ENCODE assay signal across 20 mouse cellular contexts in genomic region chr6:50618273-50618672, GRCm38 (mm10). TPM values are rescaled to one million over a fixed set of nuclear protein-coding genes. Genes with fewer than 3 reads are reported as not detected.
A peak's percentile ranks its signal among the peaks of the same experiment; 100 is the strongest.
DNase-seq lines count a peak whose midpoint lies in the region; ATAC-seq and TF ChIP-seq lines count a peak whose summit lies in the region.
"Not testable (repeated sequence)": the region's sequence is repeated elsewhere in the genome, so short reads cannot be mapped to it uniquely, and the experiment has no call there.
"Had no signal": no experiment of that assay in that cellular context is flagged by ENCODE, and none has a peak within 500 bp of the region (broad histone marks: within the 10 kb centered on the region; RNA-seq: fewer than 3 reads in every experiment).

No protein-coding gene starts in this region.

- H3K9ac ChIP-seq in forebrain, postnatal 0 days; heart, postnatal 0 days (replicated peaks; ENCODE audit: low read depth, low read length); kidney, postnatal 0 days (ENCODE audit: low read depth, low read length); lung, embryonic 14.5 days: not testable (repeated sequence)

- not testable (repeated sequence) for H3K36me3 ChIP-seq in forebrain, postnatal 0 days (ENCODE audit: insufficient read depth); heart, postnatal 0 days (replicated peaks; ENCODE audit: control insufficient read depth, insufficient read depth, low read length); kidney, postnatal 0 days (ENCODE audit: insufficient read depth, low read length); lung, embryonic 14.5 days (ENCODE audit: insufficient read depth)

- not testable (repeated sequence) for H3K4me2 ChIP-seq in forebrain, postnatal 0 days (ENCODE audit: low read depth); heart, postnatal 0 days (ENCODE audit: low read depth, low read length); kidney, postnatal 0 days (ENCODE audit: low read length); lung, embryonic 14.5 days

- not testable (repeated sequence) for H3K9me3 ChIP-seq in forebrain, postnatal 0 days (ENCODE audit: low read length); heart, postnatal 0 days (replicated peaks; ENCODE audit: control insufficient read depth, low read length); kidney, postnatal 0 days (replicated peaks; ENCODE audit: low read length); lung, embryonic 14.5 days (ENCODE audit: low read depth, low read length)

- peak; percentile 23; the same call in 1 of the 2 replicates for TF ChIP-seq CTCF in forebrain, postnatal 0 days (IDR thresholded peaks at IDR 0.05; ENCODE audit: low read depth)
- TF ChIP-seq CTCF in heart, postnatal 0 days (IDR thresholded peaks at IDR 0.05; ENCODE audit: low read depth) = peak; percentile 29; the same call in 1 of the 2 replicates
- TF ChIP-seq CTCF in kidney, postnatal 0 days (IDR thresholded peaks at IDR 0.05; ENCODE audit: low read depth) = peak; percentile 52; the same call in 1 of the 2 replicates
- TF ChIP-seq CTCF in lung, embryonic 14.5 days (IDR thresholded peaks at IDR 0.05; ENCODE audit: low read depth) = peak; percentile 41; the same call in 1 of the 2 replicates

- DNase-seq in 3T3-L1 (ENCODE audit: low read depth, low spot score) (peak; percentile 25), NIH3T3 (ENCODE audit: low read depth) (peak; percentile 15)
- not testable (repeated sequence) for DNase-seq in forebrain, postnatal 0 days; heart, postnatal 0 days (ENCODE audit: low spot score); kidney, postnatal 0 days (ENCODE audit: low spot score); lung, embryonic 14.5 days

- H3K27me3 ChIP-seq in forebrain, postnatal 0 days (ENCODE audit: insufficient read depth, low read length); heart, postnatal 0 days (ENCODE audit: control insufficient read depth, insufficient read depth, low read length); kidney, postnatal 0 days (ENCODE audit: insufficient read depth, low read length); lung, embryonic 14.5 days (ENCODE audit: insufficient read depth, low read length): not testable (repeated sequence)

- TF ChIP-seq EP300 in heart, postnatal 0 days (IDR thresholded peaks at IDR 0.05; ENCODE audit: low read depth) = not testable (repeated sequence)

- WGBS in forebrain, postnatal 0 days = 93% methylated on average over 1 of the region's 1 CpGs
- WGBS in heart, postnatal 0 days = 92% methylated on average over 1 of the region's 1 CpGs
- 84% methylated on average over 1 of the region's 1 CpGs for WGBS in kidney, postnatal 0 days
- WGBS in lung, embryonic 14.5 days = 65% methylated on average over 1 of the region's 1 CpGs

- not testable (repeated sequence) for ATAC-seq in forebrain, postnatal 0 days; heart, postnatal 0 days (ENCODE audit: insufficient read depth, low read depth); kidney, postnatal 0 days (replicated peaks; ENCODE audit: low FRiP score, low read depth); lung, embryonic 14.5 days (ENCODE audit: insufficient read depth)
- ATAC-seq in megakaryocyte-erythroid progenitor cell, adult 5-6 weeks (replicated peaks; ENCODE audit: low FRiP score, low TSS enrichment, poor library complexity, severe bottlenecking) = 0 out of 2 replicates have a peak, but pooled peaks have one; percentile 50

- not testable (repeated sequence) for H3K27ac ChIP-seq in forebrain, postnatal 0 days (ENCODE audit: low read depth, low read length); heart, postnatal 0 days (ENCODE audit: low read depth); kidney, postnatal 0 days; lung, embryonic 14.5 days (ENCODE audit: low read depth)

- H3K4me3 ChIP-seq in forebrain, postnatal 0 days (ENCODE audit: low read depth, low read length); heart, postnatal 0 days (ENCODE audit: low read depth, low read length); kidney, postnatal 0 days (replicated peaks; ENCODE audit: low read depth, low read length); lung, embryonic 14.5 days (ENCODE audit: low read depth, low read length): not testable (repeated sequence)

- H3K4me1 ChIP-seq in forebrain, postnatal 0 days (ENCODE audit: insufficient read depth); heart, postnatal 0 days (ENCODE audit: control insufficient read depth, insufficient read depth); kidney, postnatal 0 days (replicated peaks; ENCODE audit: insufficient read depth, low read length); lung, embryonic 14.5 days (ENCODE audit: insufficient read depth): not testable (repeated sequence)

RNA-seq across cellular contexts. Expression of gene 4921507P07Rik, which starts 21.8 kb away (rescaled TPM):
- total RNA-seq in forebrain, postnatal 0 days (2014; rRNA removed) = 1.3 and 3.6 TPM in 2 replicates
- polyA plus RNA-seq in forebrain, postnatal 0 days (2015; fragmentation: Nextera tagmentation; extraction: Ambion mirVana) = 1.8 and 2.3 TPM in 2 replicates
- not detected in 2 replicates for total RNA-seq in heart, postnatal 0 days (2014; rRNA removed; ENCODE audit: low replicate concordance)
- 0.30 TPM in 2 replicates for polyA plus RNA-seq in heart, postnatal 0 days (2015; fragmentation: Nextera tagmentation; extraction: Ambion mirVana)
- polyA plus RNA-seq in kidney, postnatal 0 days (2015; fragmentation: Nextera tagmentation; extraction: Ambion mirVana) = 0.82 and 1.1 TPM in 2 replicates
- 0.54 and 0.70 TPM in 2 replicates for polyA plus RNA-seq in lung, embryonic 14.5 days (2014; fragmentation: Nextera tagmentation; extraction: Ambion mirVana)
- 1.4 and 1.6 TPM in 2 replicates for total RNA-seq in megakaryocyte-erythroid progenitor cell, adult 5-6 weeks (2014; fragmentation: Nextera tagmentation)
- total RNA-seq in megakaryocyte-erythroid progenitor cell, adult 5-6 weeks (2017) = 1.9 and 2.0 TPM in 2 replicates
- polyA plus RNA-seq: G1E had no signal

RNA-seq across cellular contexts. Expression of gene Npvf, which starts 36.0 kb away (rescaled TPM):
- 0.23 and 2.1 TPM in 2 replicates for total RNA-seq in forebrain, postnatal 0 days (2014; rRNA removed)
- polyA plus RNA-seq in forebrain, postnatal 0 days (2015; fragmentation: Nextera tagmentation; extraction: Ambion mirVana) = 0.98 TPM in 1 of 2 replicates, not detected in the other
- not detected in 2 replicates for total RNA-seq in heart, postnatal 0 days (2014; rRNA removed; ENCODE audit: low replicate concordance)
- not detected in 2 replicates for polyA plus RNA-seq in heart, postnatal 0 days (2015; fragmentation: Nextera tagmentation; extraction: Ambion mirVana)
- polyA plus RNA-seq in kidney, postnatal 0 days (2015; fragmentation: Nextera tagmentation; extraction: Ambion mirVana) = 0.29 and 0.46 TPM in 2 replicates
- polyA plus RNA-seq in lung, embryonic 14.5 days (2014; fragmentation: Nextera tagmentation; extraction: Ambion mirVana) = not detected in 2 replicates
- not detected in 2 replicates for total RNA-seq in megakaryocyte-erythroid progenitor cell, adult 5-6 weeks (2014; fragmentation: Nextera tagmentation)
- not detected in 2 replicates for total RNA-seq in megakaryocyte-erythroid progenitor cell, adult 5-6 weeks (2017)
- total RNA-seq: adrenal gland, adult 18-20 months; adrenal gland, postnatal 14 days; gastrocnemius, adult 8-10 months; gastrocnemius, postnatal 36 days; heart, adult 18-20 months; heart, postnatal 25 days had no signal
- polyA plus RNA-seq: activated CD4-positive, CD25-positive, alpha-beta regulatory T cell, adult 4 months; CD4-positive, CD25-positive, alpha-beta regulatory T cell, adult 4 months; embryonic facial prominence, embryonic 10.5 days; forebrain, embryonic 13.5 days; G1E; hindbrain, embryonic 11.5 days; inflammation-experienced regulatory T-cells, adult 6 months had no signal

RNA-seq across cellular contexts. Expression of gene Cycs, which starts 51.9 kb away (rescaled TPM):
- 48.8 and 74.0 TPM in 2 replicates for total RNA-seq in forebrain, postnatal 0 days (2014; rRNA removed)
- polyA plus RNA-seq in forebrain, postnatal 0 days (2015; fragmentation: Nextera tagmentation; extraction: Ambion mirVana) = 74.7 and 87.9 TPM in 2 replicates
- 86.9 and 87.9 TPM in 2 replicates for total RNA-seq in heart, postnatal 0 days (2014; rRNA removed; ENCODE audit: low replicate concordance)
- 391 and 413 TPM in 2 replicates for polyA plus RNA-seq in heart, postnatal 0 days (2015; fragmentation: Nextera tagmentation; extraction: Ambion mirVana)
- polyA plus RNA-seq in kidney, postnatal 0 days (2015; fragmentation: Nextera tagmentation; extraction: Ambion mirVana) = 122 and 134 TPM in 2 replicates
- polyA plus RNA-seq in lung, embryonic 14.5 days (2014; fragmentation: Nextera tagmentation; extraction: Ambion mirVana) = 58.0 and 63.6 TPM in 2 replicates
- 64.6 and 71.1 TPM in 2 replicates for total RNA-seq in megakaryocyte-erythroid progenitor cell, adult 5-6 weeks (2014; fragmentation: Nextera tagmentation)
- total RNA-seq in megakaryocyte-erythroid progenitor cell, adult 5-6 weeks (2017) = 130 and 135 TPM in 2 replicates
